Mouse (Mus musculus): ENCODE results near the gene Gm5141. TPM values are rescaled to one million over a fixed set of nuclear protein-coding genes. Genes with fewer than 3 reads are reported as not detected.

The Gm5141 gene
- polyA plus RNA-seq, 1 experiment from 2014 or later = 7.0 TPM

MicroRNAs encoded within 50 kb of the gene (microRNA counts, 519-probe panel; counts per million panel counts)
- microRNA mmu-miR-713 = 209 counts per million, percentile 61 among the panel's probes with 10 or more counts

Small RNA genes within 50 kb of the gene (microRNA-seq; reads per million reads assigned to microRNA genes)
- not detected for gene Gm24588
- gene Mir713 = not detected

Other genes starting within 250 kb of the Gm5141 start
- gene Zfp935, start 227.3 kb downstream of the Gm5141 start, polyA plus RNA-seq (2015; fragmentation: Nextera tagmentation; extraction: Ambion mirVana) = not detected in 2 replicates
- 13.8 and 15.0 TPM in 2 replicates for gene Zfp934, start 214.6 kb downstream of the Gm5141 start, polyA plus RNA-seq (2015; fragmentation: Nextera tagmentation; extraction: Ambion mirVana)
- 6.4 and 7.4 TPM in 2 replicates for gene 6720489N17Rik, start 161.6 kb downstream of the Gm5141 start, polyA plus RNA-seq (2015; fragmentation: Nextera tagmentation; extraction: Ambion mirVana)
- gene Platr25, start 25.1 kb downstream of the Gm5141 start, polyA plus RNA-seq (2015; fragmentation: Nextera tagmentation; extraction: Ambion mirVana) = 13.1 and 16.1 TPM in 2 replicates
- not detected in 2 replicates for gene Fbp2, start 72.6 kb upstream of the Gm5141 start, polyA plus RNA-seq (2015; fragmentation: Nextera tagmentation; extraction: Ambion mirVana)
- 0.36 and 0.44 TPM in 2 replicates for gene Fbp1, start 102.5 kb upstream of the Gm5141 start, polyA plus RNA-seq (2015; fragmentation: Nextera tagmentation; extraction: Ambion mirVana)
- gene 2010111I01Rik, start 179.1 kb upstream of the Gm5141 start, polyA plus RNA-seq (2015; fragmentation: Nextera tagmentation; extraction: Ambion mirVana) = 54.5 and 57.7 TPM in 2 replicates

Measured in heart, embryonic 13.5 days (tissue).